Mouse (Mus musculus) lung, embryonic 15.5 days (tissue): ENCODE results near the gene Zxdc. TPM values are rescaled to one million over a fixed set of nuclear protein-coding genes. Genes with fewer than 3 reads are reported as not detected.

Experiments used
- ATAC-seq: fragments of 200-750 bp; cut with Nextera tagmentation; 2 replicates; pipeline ENCODE4 v1.8.0; 2017; ENCODE audit warnings: moderate number of reproducible peaks, borderline replicate concordance; ENCODE audit not compliant: low FRiP score, low TSS enrichment; ENCODE audit errors: extremely low read depth
- H3K27ac ChIP-seq: fragments of 300-500 bp; sonication (generic); 2 replicates; pipeline ENCODE4 v1.5.1; 2015; ENCODE audit warnings: moderate library complexity, mild to moderate bottlenecking, inconsistent platforms
- H3K27me3 ChIP-seq: fragments of 300-500 bp; sonication (generic); 2 replicates; pipeline ENCODE4 v1.6.1; 2015; ENCODE audit warnings: inconsistent platforms
- H3K36me3 ChIP-seq: fragments of 300-500 bp; sonication (generic); 2 replicates; pipeline ENCODE4 v1.6.1; 2015; ENCODE audit warnings: inconsistent platforms
- H3K4me1 ChIP-seq: fragments of 300-500 bp; sonication (generic); 2 replicates; pipeline ENCODE4 v1.6.1; 2015; ENCODE audit warnings: inconsistent platforms
- H3K4me2 ChIP-seq: fragments of 300-500 bp; sonication (generic); 2 replicates; pipeline ENCODE4 v1.6.1; 2015; ENCODE audit warnings: inconsistent platforms, mild to moderate bottlenecking, moderate library complexity
- H3K4me3 ChIP-seq: fragments of 300-500 bp; sonication (generic); 2 replicates; pipeline ENCODE4 v1.5.1; 2015; ENCODE audit warnings: mild to moderate bottlenecking, inconsistent platforms
- H3K9ac ChIP-seq: fragments of 300-500 bp; sonication (generic); 2 replicates; pipeline ENCODE4 v1.6.1; 2015; ENCODE audit warnings: inconsistent platforms
- H3K9me3 ChIP-seq: fragments of 300-500 bp; sonication (generic); 2 replicates; pipeline ENCODE4 v1.6.1; 2016; ENCODE audit warnings: inconsistent platforms
- WGBS: fragments of 180-500 bp; shearing (Covaris S2); methylation state at CpG from one replicate; pipeline ENCODE4 v1.1.7; 2015; 5-methylcytosine and 5-hydroxymethylcytosine counted together
- polyA plus RNA-seq: library from polyadenylated mRNA; unstranded; fragments of >200 nt; fragmentation: Nextera tagmentation; extraction: Ambion mirVana; gene quantifications from 2 replicates; pipeline ENCODE4 v1.2.1, GENCODE M21; 2015

The Zxdc gene
- polyA plus RNA-seq, 1 experiment from 2014 or later, result 7.5 TPM

DNA sequence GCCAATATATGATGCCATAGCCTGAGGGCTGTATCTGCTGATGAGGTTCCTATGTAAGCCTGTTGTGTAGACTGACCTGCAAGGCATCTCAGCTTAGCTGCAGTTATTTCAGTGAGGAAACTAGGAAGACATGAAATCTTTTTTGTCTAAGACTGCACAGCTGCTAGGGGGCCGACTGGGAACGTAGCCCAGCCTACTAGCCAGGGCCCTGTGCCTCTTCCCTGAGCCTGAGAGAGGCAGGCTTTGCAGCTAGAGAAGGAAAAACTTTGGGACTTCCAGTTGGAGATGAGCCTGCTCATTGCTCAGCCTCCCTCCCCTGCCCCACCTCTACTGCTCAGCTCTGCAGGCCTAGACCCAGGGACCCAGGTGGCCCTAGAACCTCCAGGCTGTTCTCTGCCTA lies 62.2 kb downstream of the Zxdc start:
- WGBS, result 76% methylated on average over 2 of the region's 2 CpGs
- no peak for ATAC-seq
- H3K27ac ChIP-seq, result no peak overlapping the region

DNA sequence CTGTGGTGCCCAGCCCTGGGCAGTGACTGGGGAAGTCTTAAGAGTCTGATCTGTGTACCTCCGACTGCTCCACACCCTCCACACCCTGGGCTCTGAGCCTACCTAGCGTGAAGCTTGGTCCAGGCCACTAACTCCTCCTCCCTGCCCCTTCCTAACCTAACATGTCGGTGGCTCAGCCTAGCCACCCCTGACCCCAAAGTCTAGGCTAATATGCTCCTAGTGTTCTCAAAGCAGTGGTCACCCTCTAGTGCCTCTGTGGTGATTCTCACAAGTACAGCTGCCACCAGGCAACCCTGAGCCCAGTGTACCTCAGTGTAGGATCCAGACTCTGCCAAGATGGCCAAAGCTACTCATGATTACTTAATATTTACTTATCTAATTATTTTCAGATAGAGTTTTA lies 65.4 kb downstream of the Zxdc start:
- WGBS, result 58% methylated on average over 3 of the region's 3 CpGs

More for the DNA sequence above, 62.2 kb downstream of the Zxdc start:
- no peaks in the 10 kb centered on the region for H3K9me3 ChIP-seq
- H3K4me2 ChIP-seq, result no peak overlapping the region
- H3K27me3 ChIP-seq, result peaks cover 14% of the 10 kb centered on the region
- H3K4me1 ChIP-seq, result peaks cover 12% of the 10 kb centered on the region
- H3K36me3 ChIP-seq, result no peaks in the 10 kb centered on the region
- no peak overlapping the region for H3K4me3 ChIP-seq
- H3K9ac ChIP-seq, result no peak overlapping the region

GRCm38 (mm10) chr6:90435195-90435618 lies 65.9 kb downstream of the Zxdc start:
- Histone ChIP-seq H3K4me3 (no peak overlapping the region), H3K27ac (no peak overlapping the region), H3K4me1 (no peaks in the 10 kb centered on the region), H3K9ac (no peak overlapping the region), H3K27me3 (no peaks in the 10 kb centered on the region), H3K9me3 (no peaks in the 10 kb centered on the region), H3K36me3 (no peaks in the 10 kb centered on the region), H3K4me2 (no peak overlapping the region)
- WGBS, result 15% methylated on average over 11 of the region's 11 CpGs
- ATAC-seq, result peak; percentile 75; the same call in 1 of the 2 replicates

More for the DNA sequence above, 65.4 kb downstream of the Zxdc start:
- no peak overlapping the region for H3K27ac ChIP-seq
- H3K9me3 ChIP-seq, result no peaks in the 10 kb centered on the region
- H3K36me3 ChIP-seq, result no peaks in the 10 kb centered on the region
- no peaks in the 10 kb centered on the region for H3K27me3 ChIP-seq
- no peaks in the 10 kb centered on the region for H3K4me1 ChIP-seq
- no peak overlapping the region for H3K9ac ChIP-seq
- H3K4me3 ChIP-seq, result no peak overlapping the region
- no peak overlapping the region for H3K4me2 ChIP-seq
- ATAC-seq, result peak; percentile 46; the same call in 1 of the 2 replicates

DNA sequence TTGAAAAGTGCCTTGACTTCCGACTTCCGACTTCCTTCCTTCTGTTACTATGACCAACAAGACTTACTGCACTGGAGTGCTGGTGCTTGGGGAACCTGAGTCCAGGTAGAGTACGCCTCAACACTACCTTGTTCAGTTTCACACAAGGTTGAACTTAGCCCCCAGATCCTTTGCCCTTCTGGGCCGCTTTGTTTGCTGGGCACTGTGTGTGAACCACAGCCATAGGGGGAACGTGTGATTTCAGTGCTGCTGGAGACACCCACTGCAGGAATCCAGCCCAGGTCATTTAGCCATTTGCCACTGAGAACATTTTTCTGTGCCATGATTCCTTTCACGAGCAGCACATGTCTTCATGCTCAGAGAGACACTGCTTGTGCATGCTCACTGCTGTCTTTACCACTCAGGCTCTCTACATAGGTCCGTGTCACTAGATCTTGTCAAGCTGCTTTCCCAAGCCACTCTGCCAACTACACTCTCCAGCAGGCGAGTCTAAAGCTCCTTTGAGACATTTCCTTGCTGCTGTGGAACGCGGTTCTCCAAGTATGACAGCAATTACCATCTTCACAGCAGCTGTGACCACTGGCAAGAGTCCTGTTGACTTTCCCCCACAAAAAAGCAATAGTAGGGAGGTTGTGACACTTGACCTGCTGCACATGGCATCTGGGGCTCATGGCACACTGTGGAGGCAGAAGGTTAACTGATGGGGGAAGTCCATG lies 67.1 kb downstream of the Zxdc start:
- 71% methylated on average over 10 of the region's 10 CpGs for WGBS
- peak; percentile 58; the same call in 1 of the 2 replicates for ATAC-seq
- Histone ChIP-seq H3K36me3 (no peaks in the 10 kb centered on the region), H3K27me3 (no peaks in the 10 kb centered on the region), H3K4me3 (no peak overlapping the region), H3K4me2 (no peak overlapping the region), H3K9ac (no peak overlapping the region), H3K9me3 (no peaks in the 10 kb centered on the region), H3K4me1 (no peaks in the 10 kb centered on the region), H3K27ac (no peak overlapping the region)

DNA sequence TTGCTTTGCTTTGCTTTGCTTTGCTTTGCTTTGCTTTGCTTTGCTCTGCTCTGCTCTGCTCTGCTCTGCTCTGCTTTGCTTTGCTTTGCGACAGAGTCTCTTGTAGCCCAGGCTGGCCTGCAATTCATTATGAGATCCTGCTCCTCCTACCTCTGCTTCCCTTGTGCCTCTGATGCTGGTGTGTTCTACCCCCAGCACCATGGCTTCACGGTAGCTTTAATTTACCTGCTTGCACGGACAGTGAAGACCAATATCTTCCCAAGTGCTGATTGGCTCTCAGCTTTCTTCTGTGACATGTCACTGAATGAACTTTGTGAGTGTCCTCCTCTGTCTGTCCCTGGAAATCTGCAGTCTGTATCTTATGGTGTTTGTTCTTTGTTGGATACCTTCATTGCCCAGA lies 67.7 kb downstream of the Zxdc start:
- H3K9me3 ChIP-seq, result no peaks in the 10 kb centered on the region
- H3K36me3 ChIP-seq, result no peaks in the 10 kb centered on the region
- H3K4me3 ChIP-seq, result no peak overlapping the region

DNA sequence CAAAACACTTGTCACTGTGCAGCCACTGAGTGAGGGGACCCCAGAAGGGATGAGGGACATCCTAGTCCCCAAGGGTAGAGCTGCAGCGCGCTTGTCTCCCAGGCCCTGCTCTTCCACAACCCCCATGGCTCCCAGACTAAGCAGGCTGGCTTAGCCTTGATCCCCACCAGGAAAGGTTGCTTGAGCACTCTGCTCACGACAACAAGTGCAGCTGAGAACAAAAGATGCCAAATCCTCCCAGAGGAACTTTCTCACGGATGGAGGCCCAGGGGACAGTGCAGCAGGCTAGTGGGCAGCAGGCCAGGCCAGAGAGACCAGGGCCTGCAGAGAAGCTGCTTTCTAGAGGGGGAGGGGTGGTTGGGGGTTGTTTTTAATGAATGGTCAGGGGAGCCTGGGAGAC lies 77.6 kb downstream of the Zxdc start:
- Histone ChIP-seq H3K4me1 (peaks cover 6% of the 10 kb centered on the region; the same call in 1 of the 2 replicates), H3K4me3 (no peak overlapping the region), H3K9me3 (no peaks in the 10 kb centered on the region), H3K4me2 (no peak overlapping the region), H3K9ac (no peak overlapping the region), H3K27ac (no peak overlapping the region), H3K27me3 (no peaks in the 10 kb centered on the region), H3K36me3 (no peaks in the 10 kb centered on the region)
- 49% methylated on average over 4 of the region's 4 CpGs for WGBS
- ATAC-seq, result no peak

More for the DNA sequence above, 67.7 kb downstream of the Zxdc start:
- Histone ChIP-seq H3K4me1 (no peaks in the 10 kb centered on the region), H3K27me3 (no peaks in the 10 kb centered on the region), H3K9ac (no peak overlapping the region), H3K4me2 (no peak overlapping the region), H3K27ac (no peak overlapping the region)
- no peak for ATAC-seq
- 84% methylated on average over 3 of the region's 3 CpGs for WGBS

DNA sequence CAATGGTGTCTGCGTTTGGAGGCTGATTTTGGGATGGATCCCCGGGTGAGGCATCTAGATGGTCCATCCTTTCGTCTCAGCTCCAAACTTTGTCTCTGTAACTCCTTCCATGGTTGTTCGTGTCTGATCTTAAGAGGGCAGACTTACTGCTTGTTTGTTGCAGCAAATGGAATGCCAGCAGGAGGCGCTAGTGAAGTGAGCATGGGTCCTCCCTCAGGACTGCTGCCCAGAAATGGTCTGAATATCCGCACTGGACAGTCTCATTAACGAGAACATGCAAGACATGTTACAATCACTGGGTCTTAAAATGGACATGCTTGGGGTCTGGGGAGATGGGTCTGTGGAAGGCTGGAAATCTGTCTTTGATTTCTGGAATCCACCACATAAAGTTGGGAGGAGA lies 80.9 kb downstream of the Zxdc start:
- H3K27me3 ChIP-seq, result no peaks in the 10 kb centered on the region
- H3K27ac ChIP-seq, result no peak overlapping the region
- no peaks in the 10 kb centered on the region for H3K36me3 ChIP-seq
- ATAC-seq, result no peak
- no peak overlapping the region for H3K9ac ChIP-seq
- H3K9me3 ChIP-seq, result no peaks in the 10 kb centered on the region
- no peak overlapping the region for H3K4me3 ChIP-seq
- 22% methylated on average over 7 of the region's 7 CpGs for WGBS
- peaks cover 6% of the 10 kb centered on the region; the same call in 1 of the 2 replicates for H3K4me1 ChIP-seq
- H3K4me2 ChIP-seq, result no peak overlapping the region

GRCm38 (mm10) chr6:90450697-90451096 lies 81.4 kb downstream of the Zxdc start:
- WGBS, result 59% methylated on average over 5 of the region's 5 CpGs
- no peak overlapping the region for H3K27ac ChIP-seq

DNA sequence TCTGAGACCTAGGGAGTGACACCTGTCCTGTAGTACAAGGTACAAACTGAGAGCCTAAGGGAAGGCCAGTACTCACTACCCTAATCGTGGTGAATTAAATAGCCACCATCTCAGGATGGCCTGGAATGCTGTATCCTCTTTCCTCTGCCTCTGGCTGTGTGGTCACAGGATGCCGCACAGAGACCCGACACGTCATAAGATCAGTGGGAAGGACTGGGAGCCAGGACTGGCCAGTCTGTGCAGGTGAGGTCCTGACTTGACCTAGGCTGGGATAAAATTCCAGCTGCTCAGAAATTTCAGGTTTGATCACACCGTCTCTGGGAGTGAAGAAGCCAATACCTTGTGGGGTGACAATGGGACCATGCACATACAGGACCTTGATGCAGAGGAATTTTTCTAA lies 82.2 kb downstream of the Zxdc start:
- Histone ChIP-seq H3K4me2 (no peak overlapping the region), H3K9me3 (no peaks in the 10 kb centered on the region), H3K36me3 (no peaks in the 10 kb centered on the region), H3K27ac (no peak overlapping the region), H3K27me3 (no peaks in the 10 kb centered on the region), H3K4me3 (no peak overlapping the region), H3K4me1 (peaks cover 6% of the 10 kb centered on the region; the same call in 1 of the 2 replicates), H3K9ac (no peak overlapping the region)
- 80% methylated on average over 5 of the region's 5 CpGs for WGBS
- ATAC-seq, result no peak

More at GRCm38 (mm10) chr6:90450697-90451096, 81.4 kb downstream of the Zxdc start:
- peaks cover 6% of the 10 kb centered on the region; the same call in 1 of the 2 replicates for H3K4me1 ChIP-seq
- H3K4me2 ChIP-seq, result no peak overlapping the region
- H3K27me3 ChIP-seq, result no peaks in the 10 kb centered on the region
- H3K9ac ChIP-seq, result no peak overlapping the region
- peak; percentile 41; the same call in 1 of the 2 replicates for ATAC-seq
- no peaks in the 10 kb centered on the region for H3K36me3 ChIP-seq
- no peak overlapping the region for H3K4me3 ChIP-seq
- no peaks in the 10 kb centered on the region for H3K9me3 ChIP-seq

- Histone ChIP-seq H3K9me3 (no peaks in the 10 kb centered on the region), H3K9ac (no peak overlapping the region), H3K4me3 (no peak overlapping the region), H3K36me3 (no peaks in the 10 kb centered on the region), H3K27ac (no peak overlapping the region), H3K4me1 (peaks cover 6% of the 10 kb centered on the region; the same call in 1 of the 2 replicates), H3K27me3 (no peaks in the 10 kb centered on the region), H3K4me2 (no peak overlapping the region)
- no peak for ATAC-seq
These were observed 83.3 kb downstream of the Zxdc start for GRCm38 (mm10) chr6:90452603-90453002.
